Mouse (Mus musculus): Measurements from ENCODE around the gene Plagl1. TPM values are rescaled to one million over a fixed set of nuclear protein-coding genes. Genes with fewer than 3 reads are reported as not detected.

Plagl1 gene
- 7.7 and 14.2 TPM in 2 replicates for polyA plus RNA-seq (2012; rRNA removed)

GRCm38 (mm10) chr10:13060021-13060668 lies at the start of gene Plagl1:
Plagl1 (plus strand) TSS chr10:13060504.

GRCm38 (mm10) chr10:13177973-13178624 lies 117.8 kb downstream of the Plagl1 start, which contains the start of gene Zc2hc1b:
Zc2hc1b (minus strand) TSS chr10:13178023.

Other genes with a start within 250 kb of the Plagl1 start
- 5.0 and 7.7 TPM in 2 replicates for gene Utrn, start 191.1 kb upstream of the Plagl1 start, polyA plus RNA-seq (2012; rRNA removed)
- gene Stx11, start 96.2 kb upstream of the Plagl1 start, polyA plus RNA-seq (2012; rRNA removed) = 1.3 TPM in 2 replicates
- 25.3 and 34.3 TPM in 2 replicates for gene Sf3b5, start 55.2 kb upstream of the Plagl1 start, polyA plus RNA-seq (2012; rRNA removed)
- gene Zc2hc1b, start 117.5 kb downstream of the Plagl1 start, polyA plus RNA-seq (2012; rRNA removed) = not detected in 2 replicates
- gene Ltv1, start 132.7 kb downstream of the Plagl1 start, polyA plus RNA-seq (2012; rRNA removed) = 3.0 and 4.7 TPM in 2 replicates